Mouse (Mus musculus): Measurements from ENCODE around the gene Prkca.

GRCm38 (mm10) chr11:108273415-108273965 is 70.2 kb downstream of the Prkca start:
- TF ChIP-seq CTCF (IDR thresholded peaks at IDR 0.05; ENCODE audit: control insufficient read depth, insufficient read depth, insufficient replicate concordance, low read depth, low read length) (no peak), POLR2A (IDR thresholded peaks at IDR 0.05; ENCODE audit: control insufficient read depth, low read depth, low read length) (no peak)
